Mouse (Mus musculus) testis, adult 10 weeks (tissue): ENCODE results near the gene Mgmt. TPM values are rescaled to one million over a fixed set of nuclear protein-coding genes. Genes with fewer than 3 reads are reported as not detected.

ENCODE experiments used
- polyA plus RNA-seq: library from polyadenylated mRNA; stranded (reverse); fragments of 350-450 nt; fragmentation: Illumina TruSeq; extraction: RNeasy Lipid Tissue Mini Kit (QIAGEN cat#74804); gene quantifications from one replicate; pipeline ENCODE4 v1.2.3, GENCODE M21; 2014; ENCODE audit warnings: low read depth, low replicate concordance

The Mgmt gene
- 0.11 TPM for polyA plus RNA-seq

DNA sequence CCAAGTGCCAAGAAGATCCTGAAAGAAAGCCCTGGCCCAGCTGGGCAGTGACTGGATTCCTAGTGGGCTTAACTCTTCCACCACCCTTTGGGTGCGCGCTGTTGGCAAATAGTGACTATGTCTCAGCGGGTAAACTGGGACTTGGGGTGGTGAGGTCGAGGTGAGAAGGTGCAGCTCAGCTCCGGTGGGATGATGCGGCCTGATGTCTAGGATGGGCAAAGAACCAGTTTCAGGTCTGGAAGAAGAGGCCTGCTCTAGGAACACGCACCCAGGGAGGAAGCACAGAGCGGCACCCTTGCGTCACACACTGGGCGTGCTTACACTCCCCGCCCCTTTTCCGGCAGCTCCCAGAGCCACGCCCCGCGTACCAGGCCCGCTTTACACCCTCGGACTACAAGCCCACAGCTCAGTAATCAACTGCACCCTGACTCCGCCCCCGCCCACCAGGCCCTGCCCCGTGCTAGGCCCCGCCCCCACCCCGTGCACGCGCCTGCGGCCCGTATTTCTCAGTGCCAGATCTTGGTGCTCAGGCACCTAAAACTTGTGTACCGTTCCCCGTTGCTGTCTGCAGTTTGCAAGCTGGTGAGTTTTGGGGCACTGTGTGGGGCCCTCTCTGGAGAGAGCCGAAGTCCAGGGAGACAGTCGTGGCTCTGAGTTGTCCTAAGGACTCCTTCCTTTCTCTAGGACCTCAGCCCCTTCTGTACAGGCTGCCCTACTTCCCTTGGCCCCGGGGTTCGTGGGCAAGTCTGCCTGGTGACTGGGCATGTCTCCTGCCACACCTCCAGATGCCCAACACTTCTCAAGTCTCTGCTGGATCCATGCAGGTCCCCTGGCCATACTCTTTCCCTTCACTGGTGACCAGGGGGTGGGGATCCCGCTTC, at the start of gene Mgmt:
Gene Mgmt, plus strand, starts transcription at position 509 of the 881 bp plus-strand sequence.

